Mouse (Mus musculus): ENCODE data around the gene Mrpl10.

Mrpl10 gene

GRCm38 (mm10) chr11:97025721-97026344 is 15.5 kb upstream of the Mrpl10 start:
- in situ Hi-C loops (cut with MboI, MseI) = no loop called here

GRCm38 (mm10) chr11:97029686-97030417 is 11.5 kb upstream of the Mrpl10 start, which contains the start of gene Scrn2:
Scrn2 (plus strand) TSS chr11:97029938.
- in situ Hi-C loops (cut with MboI, MseI) = no loop called here

GRCm38 (mm10) chr11:97030426-97030825 is 10.9 kb upstream of the Mrpl10 start:
- in situ Hi-C loops (cut with MboI, MseI) = no loop called here

GRCm38 (mm10) chr11:97031977-97032376 is 9.4 kb upstream of the Mrpl10 start:
- in situ Hi-C loops (cut with MboI, MseI) = no loop called here

GRCm38 (mm10) chr11:97032499-97032898 is 8.9 kb upstream of the Mrpl10 start:
- in situ Hi-C loops (cut with MboI, MseI) = no loop called here

- in situ Hi-C loops (cut with MboI, MseI) = no loop called here
These were observed 7.6 kb upstream of the Mrpl10 start for GRCm38 (mm10) chr11:97033781-97034180.

GRCm38 (mm10) chr11:97036141-97036540 is 5.2 kb upstream of the Mrpl10 start:
- in situ Hi-C loops (cut with MboI, MseI) = no loop called here

GRCm38 (mm10) chr11:97038881-97039280 is 2.5 kb upstream of the Mrpl10 start:
- in situ Hi-C loops (cut with MboI, MseI) = no loop called here

DNA sequence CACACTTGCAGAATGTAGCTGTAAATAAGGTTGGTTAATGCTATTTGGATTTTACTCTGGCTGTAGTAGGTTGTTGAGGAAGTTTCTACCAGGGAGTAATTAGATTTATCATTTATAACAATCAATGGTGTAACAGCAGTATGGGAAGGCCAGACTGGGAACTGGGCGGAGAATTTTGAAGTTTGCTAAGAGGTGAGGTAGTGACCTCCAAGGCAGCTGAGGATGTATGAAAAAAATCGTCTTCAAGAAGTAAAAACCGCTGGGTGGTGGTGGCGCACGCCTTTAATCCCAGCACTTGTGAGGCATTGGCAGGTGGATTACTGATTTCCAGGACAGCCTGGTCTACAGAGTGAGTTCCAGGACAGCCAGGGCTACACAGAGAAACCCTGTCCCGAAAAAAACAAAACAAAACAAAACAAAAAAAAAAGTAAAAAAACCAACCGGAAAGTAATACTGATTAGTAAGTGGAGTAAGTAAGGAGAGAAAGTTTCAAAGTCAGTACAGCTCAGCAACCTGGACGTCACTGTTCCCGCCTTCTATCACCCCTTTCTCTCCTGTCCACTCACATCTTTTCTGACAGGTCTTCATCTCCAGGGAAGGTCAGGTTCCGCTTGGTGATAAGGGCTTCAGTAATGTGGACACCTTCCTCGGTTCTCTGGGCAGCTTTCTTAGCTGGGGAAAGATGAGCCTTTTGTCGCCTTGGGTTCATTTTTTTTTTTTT is 899 bp upstream of the Mrpl10 start:
- in situ Hi-C loops (cut with MboI, MseI) = no loop called here

DNA sequence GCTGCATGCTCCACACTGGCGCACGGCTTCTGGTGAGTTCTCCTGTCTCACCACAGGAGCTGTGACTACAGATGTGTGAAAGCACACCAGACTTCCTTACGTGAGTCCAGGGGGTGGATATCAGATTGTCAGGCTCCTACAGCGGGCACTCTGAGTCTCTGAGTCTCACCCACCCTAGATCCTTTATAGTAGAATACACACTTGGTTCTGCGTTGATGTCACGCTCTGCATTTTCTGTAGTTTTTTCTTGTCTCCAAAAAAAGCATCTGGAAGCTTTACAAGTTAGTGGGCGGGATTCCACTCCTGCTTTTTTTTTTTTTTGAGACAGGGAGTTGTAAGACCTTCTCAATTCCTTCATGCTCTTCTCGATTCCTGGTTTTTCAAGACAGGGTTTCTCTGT is 3.5 kb downstream of the Mrpl10 start:
- in situ Hi-C loops (cut with MboI, MseI) = no loop called here

GRCm38 (mm10) chr11:97045861-97046260 is 4.5 kb downstream of the Mrpl10 start:
- in situ Hi-C loops (cut with MboI, MseI) = no loop called here

DNA sequence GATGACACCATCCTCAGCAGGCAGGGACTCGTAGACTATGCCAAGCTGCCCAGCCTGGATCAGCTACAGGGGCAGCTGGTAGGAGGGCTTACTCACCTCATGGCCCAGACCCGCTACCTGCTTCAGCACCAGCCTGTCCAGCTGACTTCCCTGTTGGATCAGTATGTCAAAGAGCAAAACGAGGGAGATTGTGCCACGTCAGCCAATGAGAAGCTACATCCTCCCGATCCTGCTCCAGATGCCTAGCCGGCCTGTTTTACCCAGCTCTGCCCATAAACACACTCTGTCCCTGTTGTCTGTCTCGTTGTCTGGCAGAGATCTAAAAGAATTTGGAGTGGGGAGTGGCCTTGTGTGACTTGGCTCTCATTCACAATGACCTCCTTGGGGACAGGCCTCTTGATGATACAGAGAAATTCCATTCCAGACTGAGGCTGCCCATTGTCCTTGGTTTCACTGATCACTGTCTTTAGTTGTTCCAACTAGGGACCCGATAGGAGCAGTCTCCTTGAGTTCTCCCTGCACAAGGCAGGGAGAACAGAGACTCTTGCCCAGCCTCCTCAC is 6.8 kb downstream of the Mrpl10 start:
- in situ Hi-C loops (cut with MboI, MseI) = no loop called here

GRCm38 (mm10) chr11:97049492-97050085 is 8.2 kb downstream of the Mrpl10 start:
- in situ Hi-C loops (cut with MboI, MseI) = no loop called here

DNA sequence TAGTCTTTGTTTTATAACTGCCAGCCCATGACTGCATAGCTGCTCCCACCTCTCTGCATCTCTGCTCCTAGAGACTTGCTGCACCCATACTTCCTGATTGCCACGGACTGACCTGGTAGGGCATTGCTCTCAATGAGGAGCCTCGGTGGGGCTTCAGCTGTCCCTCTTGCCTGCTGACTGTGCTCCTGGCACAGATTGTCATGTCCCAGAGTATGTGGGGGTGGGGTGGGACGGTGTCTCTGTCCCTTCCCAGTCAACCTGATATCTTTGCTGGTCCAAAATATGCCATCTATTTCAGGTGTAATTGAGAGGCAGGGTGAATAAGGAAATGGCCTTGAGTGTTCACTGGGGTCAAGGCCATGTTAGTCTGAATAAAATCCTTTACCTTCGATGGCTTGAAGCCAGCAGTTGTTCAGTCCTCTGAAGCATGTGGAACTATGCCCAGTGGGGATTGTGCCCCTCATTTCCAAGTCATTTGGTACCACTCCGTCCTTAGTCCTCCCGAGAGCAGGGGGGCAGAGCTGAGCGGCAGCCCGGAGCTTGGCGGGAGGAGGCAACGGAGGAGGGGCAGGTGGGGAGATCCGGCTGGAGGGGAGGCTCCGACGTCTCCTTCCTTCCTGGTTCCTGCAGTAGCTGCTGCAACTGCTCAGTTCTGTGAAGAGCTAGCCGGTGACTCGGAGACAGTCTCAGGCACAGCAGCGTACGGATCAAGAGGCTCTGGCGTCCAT is 9.0 kb downstream of the Mrpl10 start, which contains the start of gene Osbpl7:
Gene Osbpl7 (plus strand): TSS at position 413 of the 728 bp plus-strand sequence.
- in situ Hi-C loops (cut with MboI, MseI) = no loop called here

GRCm38 (mm10) chr11:97050944-97051586 is 9.7 kb downstream of the Mrpl10 start:
- in situ Hi-C loops (cut with MboI, MseI) = no loop called here

DNA sequence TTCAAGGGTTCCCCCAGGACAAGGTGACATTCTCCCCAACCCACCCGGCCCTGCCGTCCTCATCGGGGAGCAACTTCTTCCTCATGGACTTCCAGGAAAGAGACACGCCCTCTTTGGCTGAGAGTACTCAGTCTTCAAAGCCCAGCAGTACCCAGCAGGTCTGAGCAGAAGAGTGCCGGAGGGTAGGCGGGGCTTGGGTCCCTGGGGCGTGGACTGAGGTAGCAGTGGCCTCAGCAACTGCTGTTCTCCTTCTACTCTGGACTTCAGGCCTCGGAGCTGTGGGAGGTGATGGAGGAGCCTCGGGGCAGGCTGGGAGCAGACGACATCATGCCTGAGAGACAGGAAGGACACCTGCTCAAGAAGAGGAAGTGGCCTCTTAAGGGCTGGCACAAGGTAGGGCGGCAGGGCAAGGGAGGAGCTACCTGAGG is 10.9 kb downstream of the Mrpl10 start:
- in situ Hi-C loops (cut with MboI, MseI) = no loop called here

GRCm38 (mm10) chr11:97063274-97063920 is 22.0 kb downstream of the Mrpl10 start:
- in situ Hi-C loops (cut with MboI, MseI) = no loop called here

DNA sequence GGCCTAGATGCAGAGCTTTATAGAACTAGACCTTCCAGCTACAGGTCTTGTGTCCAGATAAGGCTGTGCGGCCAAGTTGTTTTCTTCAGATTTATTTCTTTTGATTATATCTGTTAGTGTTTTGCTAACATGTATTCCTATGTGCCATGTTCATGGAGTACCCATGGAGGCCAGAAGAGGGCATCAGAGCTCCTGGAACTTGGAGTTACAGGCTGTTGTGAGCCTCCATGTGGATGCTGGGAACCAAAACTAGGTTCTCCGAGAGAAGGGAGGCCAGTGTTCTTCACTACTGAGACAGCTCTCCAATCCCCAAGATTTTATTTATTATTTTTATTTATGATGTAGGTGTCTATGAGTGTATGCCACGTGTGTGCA is 22.5 kb downstream of the Mrpl10 start:
- in situ Hi-C loops (cut with MboI, MseI) = no loop called here

DNA sequence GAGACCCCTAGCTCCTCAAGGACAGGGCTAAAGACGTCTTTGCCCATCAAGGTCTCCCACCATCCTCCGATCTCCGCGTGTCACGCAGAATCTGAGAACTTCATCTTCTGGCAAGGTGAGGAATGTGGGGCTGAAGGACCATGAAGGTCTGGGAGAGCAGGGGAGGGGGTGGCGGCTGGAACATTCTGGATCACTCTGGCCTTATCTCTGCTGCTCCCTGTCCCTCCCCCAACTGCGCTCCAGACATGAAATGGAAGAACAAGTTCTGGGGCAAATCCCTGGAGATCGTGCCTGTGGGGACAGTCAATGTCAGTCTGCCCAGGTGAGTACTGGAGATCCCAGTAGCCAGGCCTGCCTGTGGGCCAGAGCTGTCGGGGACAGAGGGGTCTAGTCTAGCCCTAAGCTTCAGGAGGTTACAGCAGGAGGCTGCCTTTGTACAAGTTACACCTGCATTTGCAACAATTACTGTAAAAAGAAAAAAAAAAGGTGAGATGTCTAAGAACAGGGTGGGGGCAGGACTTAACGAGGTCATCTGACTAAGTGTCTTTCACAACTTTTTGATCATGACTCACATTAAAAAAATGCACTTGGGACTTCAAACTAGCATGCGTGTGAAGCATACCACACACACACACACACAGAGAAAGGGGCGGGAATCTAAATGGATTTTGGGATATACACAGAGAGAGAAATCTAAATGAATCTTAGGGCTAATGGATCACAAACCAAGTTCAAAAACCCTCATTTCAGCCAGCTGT is 24.4 kb downstream of the Mrpl10 start:
- in situ Hi-C loops (cut with MboI, MseI) = no loop called here

Measured in T-helper 1 cell (primary cell).